Mouse (Mus musculus): ENCODE measurements around the gene Slco1c1.

Gene Slco1c1

GRCm38 (mm10) chr6:141523747-141524640, at the start of gene Slco1c1:
TSS of gene Slco1c1 (plus strand) at chr6:141524368.
- CTCF ChIA-PET = no interaction called here

- CTCF ChIA-PET = no interaction called here
Observed at GRCm38 (mm10) chr6:141474696-141475095, 49.5 kb upstream of the Slco1c1 start.

GRCm38 (mm10) chr6:141485302-141486021, 38.7 kb upstream of the Slco1c1 start:
- CTCF ChIA-PET = no interaction called here

DNA sequence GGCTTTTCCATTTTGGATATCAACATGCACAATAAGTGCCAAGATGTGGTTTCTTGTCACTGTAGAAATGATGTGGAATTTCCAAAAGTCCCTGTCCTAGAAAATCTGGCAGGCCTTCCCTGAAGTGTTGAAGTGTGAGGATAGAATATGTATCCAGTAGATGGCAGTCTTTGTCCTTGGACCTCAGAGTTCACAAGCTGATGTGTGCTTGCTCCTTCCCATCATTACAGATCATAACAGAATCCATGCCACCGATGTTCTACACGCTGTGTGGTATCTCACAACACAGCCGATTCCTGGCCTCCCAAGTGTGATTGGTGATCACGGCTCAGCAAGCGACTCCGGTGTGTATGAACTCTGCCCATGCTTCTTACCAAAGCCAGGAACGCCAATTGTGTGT, 36.9 kb upstream of the Slco1c1 start:
- CTCF ChIA-PET = no interaction called here

- CTCF ChIA-PET = no interaction called here
Observed at GRCm38 (mm10) chr6:141488619-141489018, 35.5 kb upstream of the Slco1c1 start.

DNA sequence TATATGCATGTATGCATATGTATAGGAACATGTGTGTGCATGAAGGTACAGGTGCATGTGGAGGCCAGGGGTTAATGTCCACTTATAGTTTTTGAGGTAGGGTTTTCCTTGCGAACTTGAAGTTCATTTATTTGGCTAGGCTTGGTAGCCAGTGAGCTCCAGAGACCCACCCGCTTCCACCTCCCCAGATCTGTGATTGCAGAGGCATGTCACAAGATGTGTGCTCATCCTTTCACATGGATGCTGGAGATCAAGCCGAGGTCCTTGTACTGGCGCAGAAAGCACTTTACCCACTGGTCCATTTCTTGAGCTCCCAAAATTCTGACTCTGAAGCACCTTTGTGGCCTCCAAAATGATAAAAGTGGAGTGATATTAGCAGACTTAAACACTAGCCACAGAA, 29.3 kb upstream of the Slco1c1 start:
- CTCF ChIA-PET = no interaction called here

DNA sequence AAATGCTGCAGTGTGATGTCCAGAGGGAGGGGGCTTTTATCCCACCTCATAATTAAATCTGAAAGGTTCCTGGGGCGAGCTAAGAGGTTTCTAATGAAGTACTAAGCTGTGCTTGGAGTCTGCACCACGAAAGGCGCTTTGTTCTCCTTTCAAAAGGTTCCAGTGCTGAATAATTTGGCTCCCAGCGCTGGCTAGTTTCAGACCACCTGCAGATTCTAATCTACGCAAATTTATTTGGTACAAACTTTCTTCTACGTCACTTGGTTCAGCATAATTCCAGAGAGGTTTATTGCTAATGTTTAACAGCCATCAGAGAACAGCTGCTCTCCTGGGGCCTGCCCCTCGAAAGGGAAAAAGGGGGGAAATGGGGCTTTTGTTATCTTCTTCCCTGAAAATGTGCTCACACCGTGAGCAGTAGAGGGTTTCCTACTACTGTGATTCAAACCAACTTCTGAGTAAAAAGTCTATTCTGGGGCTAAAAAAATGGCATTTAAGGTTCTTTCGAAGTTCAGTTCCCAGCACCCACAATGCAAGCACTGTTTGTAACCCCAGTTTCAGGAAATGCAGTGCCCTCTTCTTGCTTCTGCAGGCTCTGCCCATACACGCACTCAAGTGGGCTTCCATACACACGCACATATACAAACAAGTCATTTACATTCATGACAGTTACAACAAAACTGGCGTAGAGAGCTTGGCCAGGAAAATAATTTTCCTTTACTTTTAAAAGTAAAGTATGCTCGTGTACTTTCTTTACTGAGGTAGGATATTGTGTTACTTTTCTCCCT, 28.3 kb upstream of the Slco1c1 start:
- CTCF ChIA-PET = no interaction called here

DNA sequence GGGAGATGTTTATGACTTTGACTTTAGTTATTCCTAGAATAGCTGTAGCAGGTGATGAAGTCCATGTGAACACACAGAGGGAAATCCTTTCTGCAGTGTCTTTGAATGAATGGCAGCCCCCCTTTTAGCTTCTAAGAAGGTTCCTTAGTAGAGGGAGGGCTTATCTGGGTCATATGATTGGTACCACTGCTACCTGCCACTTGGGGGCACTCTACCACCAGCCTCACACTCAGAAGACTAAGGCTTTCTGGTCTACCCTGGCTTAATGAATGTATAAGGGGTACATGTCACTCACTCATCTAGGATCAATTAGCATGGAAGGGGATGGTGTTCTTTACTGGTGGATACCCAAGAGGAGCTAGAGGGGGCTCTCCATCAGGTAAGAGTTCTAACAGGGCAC, 24.7 kb upstream of the Slco1c1 start:
- CTCF ChIA-PET = no interaction called here

GRCm38 (mm10) chr6:141501171-141501570, 23.0 kb upstream of the Slco1c1 start:
- CTCF ChIA-PET = no interaction called here

GRCm38 (mm10) chr6:141522541-141522940, 1.6 kb upstream of the Slco1c1 start:
- CTCF ChIA-PET = no interaction called here

DNA sequence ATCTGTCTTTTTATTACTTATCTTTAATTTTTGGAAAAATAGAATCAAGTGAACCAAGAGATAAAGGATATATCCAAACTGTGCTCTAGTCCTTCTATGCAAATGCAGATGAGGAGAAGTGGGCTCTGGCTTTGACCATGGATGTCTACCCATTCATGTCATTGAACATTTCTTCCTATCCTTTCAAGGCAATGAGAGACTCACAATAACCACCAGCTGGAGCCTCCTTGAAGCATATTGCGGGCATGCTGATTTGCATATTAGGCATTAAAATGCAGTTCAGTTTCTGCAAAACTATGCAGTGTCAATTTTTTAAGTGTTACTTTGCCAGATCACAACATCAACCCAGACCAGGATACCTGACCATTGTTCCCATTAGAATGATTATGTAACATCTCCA, 1.6 kb downstream of the Slco1c1 start:
- CTCF ChIA-PET = no interaction called here

DNA sequence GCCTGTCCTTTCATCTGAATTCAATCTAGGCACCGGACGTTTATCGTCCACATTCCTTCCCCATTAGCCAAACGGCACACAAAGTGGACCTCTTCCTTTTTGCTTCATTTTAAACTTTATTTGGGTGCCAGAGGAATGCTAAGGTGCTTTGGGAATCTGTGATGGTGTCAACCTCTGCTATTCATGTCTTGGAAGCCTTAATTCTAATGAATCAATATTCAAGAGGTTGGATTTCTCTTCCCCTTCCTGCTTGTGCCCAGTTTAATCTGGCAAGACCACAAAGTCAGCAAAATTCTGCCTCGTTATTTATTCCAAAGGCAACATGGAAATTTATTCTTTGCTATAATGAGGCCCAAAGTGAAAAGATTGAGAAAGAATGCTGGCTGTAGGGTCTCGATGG, 6.7 kb downstream of the Slco1c1 start:
- CTCF ChIA-PET = no interaction called here

GRCm38 (mm10) chr6:141537298-141537697, 13.1 kb downstream of the Slco1c1 start:
- CTCF ChIA-PET = no interaction called here

DNA sequence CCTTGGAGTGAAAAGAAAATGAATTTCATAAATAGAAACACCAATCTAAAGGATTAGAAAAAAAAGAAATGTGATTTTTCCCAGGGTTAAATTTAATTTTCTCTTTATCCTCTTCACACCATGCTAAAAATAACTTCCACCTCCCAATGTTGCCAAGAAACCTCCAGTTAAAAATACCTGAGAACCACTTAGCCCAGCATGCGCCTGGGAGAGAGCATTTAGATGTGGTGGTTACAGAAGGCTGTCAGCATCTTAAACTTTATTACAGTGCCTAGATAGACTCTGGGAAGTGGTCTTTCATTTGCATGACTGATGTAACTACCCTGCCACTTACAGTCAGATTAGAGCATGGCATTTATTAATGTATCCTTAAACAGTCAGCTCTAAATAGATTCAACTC, 17.0 kb downstream of the Slco1c1 start:
- CTCF ChIA-PET = no interaction called here

- CTCF ChIA-PET = interaction anchor here (0.6 kb wide), 1 partner anchor 787 kb away, joined by 5 read pairs; no protein-coding TSS in a partner anchor
Observed at GRCm38 (mm10) chr6:141543344-141543743, 19.2 kb downstream of the Slco1c1 start.

DNA sequence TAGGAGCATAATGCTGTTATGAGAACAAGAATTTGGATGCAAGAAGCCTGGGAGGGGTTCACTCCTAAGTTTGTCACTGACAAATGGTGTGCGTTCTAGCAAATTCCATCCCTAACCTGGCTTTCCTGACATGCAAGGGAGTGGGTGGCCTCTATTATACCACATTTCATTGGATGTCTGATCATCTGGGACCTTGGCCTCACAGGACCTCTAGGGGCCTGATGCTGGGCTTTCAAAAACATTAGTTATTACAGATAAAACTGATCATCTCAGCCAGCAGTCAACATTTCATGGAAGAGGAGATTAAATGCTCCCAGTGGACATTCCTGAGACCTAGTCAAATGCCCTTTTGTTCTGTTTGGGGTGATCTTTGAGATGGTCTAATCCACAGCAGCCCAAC, 34.0 kb downstream of the Slco1c1 start:
- CTCF ChIA-PET = no interaction called here

DNA sequence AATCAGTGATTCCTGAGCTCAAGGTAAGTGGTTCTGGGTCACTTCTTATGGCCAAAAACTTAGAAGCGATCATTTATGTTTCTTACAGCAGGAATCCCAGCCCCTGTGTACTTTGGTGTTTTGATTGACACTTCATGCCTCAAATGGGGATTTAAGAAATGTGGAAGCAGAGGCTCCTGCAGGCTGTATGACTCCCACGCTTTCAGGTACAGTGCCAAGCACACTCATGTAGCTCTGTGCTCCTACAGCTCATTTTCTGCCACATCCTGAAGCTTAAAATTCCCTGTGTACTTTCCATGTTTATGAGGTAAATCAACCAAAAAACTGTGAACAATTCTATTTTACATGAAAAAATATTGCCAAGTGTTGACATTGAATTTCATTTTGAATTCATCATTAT, 43.2 kb downstream of the Slco1c1 start:
- CTCF ChIA-PET = no interaction called here

DNA sequence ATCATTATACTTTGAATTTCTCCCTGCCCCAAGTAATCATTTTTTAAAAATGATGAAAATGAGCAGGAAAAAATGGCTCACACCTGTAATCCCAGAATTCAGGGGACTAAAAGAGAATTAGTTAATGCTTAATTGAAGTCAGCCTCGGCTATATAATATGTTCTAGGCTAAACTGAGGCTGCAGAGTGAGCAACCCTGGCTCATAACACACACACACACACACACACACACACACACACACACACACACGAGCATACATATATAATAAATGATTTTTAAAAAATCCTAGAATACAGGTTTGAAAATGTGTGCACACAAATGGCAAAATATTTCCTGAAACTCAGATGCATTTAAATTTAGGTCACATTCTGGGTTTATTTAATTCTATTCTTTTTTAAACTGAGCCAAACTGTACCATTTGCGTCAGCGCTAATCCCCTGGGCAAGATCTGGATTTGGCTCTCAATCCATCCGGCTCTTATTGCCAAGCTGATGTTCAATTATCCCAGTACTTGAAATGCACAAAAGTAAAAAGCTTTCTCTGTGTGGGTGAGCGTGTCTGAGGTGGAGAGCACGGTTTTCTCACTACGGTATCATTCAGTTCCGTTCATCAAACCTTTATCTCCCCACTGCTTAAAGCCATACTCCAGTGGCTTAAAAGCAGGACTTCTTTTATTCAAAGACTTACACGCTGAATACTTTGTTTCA, 43.8 kb downstream of the Slco1c1 start:
- CTCF ChIA-PET = no interaction called here

DNA sequence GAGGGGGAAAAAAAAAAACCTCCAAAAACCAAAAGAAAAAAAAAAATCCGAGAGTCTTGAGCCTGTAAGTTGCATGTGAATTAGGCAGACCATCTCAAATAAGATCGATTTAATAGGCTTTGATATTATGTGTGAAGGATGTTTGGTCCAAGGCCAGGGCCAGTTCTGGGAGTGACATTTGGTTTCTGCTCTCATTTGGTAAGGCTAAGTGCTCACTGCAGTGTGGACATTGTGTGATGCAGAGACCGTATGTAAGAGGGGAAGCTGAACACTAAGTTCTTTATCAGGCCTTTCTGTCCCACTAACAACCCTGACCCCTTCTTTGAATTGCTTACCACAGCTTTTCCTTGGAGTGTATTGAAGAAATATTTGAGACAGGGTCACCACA, 44.4 kb downstream of the Slco1c1 start:
- CTCF ChIA-PET = no interaction called here

DNA sequence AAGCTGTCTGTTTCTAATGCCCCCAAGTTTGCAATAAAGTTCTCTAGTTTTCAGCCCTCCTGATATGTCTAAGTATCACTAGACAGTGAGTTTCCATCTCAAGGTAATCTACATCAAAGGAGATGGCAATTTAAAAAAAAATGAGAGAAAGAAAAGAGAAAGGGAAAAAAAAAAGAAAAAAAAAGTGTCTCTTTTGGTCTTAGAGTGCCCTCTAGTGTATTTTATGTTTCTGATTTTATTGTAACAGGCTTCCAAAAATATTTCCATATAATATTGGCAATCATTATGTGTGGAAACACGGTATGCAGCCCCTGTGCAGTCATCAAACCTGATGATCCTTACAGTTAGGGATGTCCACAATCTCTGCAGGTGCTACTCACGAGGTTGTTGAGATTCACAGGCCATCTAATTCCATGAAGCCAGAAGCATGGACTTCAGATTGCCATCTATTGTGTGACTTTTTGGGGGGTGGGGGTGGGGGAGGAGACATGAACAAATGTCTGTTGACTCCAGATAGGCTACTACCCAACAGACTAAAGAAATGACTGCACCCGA, 52.6 kb downstream of the Slco1c1 start:
- CTCF ChIA-PET = no interaction called here

- CTCF ChIA-PET = no interaction called here
Observed at GRCm38 (mm10) chr6:141584791-141585403, 60.7 kb downstream of the Slco1c1 start.

All from spleen, embryonic (tissue).